Mouse (Mus musculus) spleen, adult 2 months (tissue): Measurements from ENCODE around the gene Coch.

Source experiments
- CTCF ChIP-seq: fragments of 200-500 bp; IDR thresholded peaks from 2 replicates; pipeline ENCODE4 v1.5.1; 2011; ENCODE audit warnings: mild to moderate bottlenecking, inconsistent platforms; ENCODE audit not compliant: insufficient read depth, insufficient read length, insufficient replicate concordance; ENCODE audit errors: extremely low read depth
- POLR2A ChIP-seq: fragments of 200-500 bp; IDR thresholded peaks from 2 replicates; pipeline ENCODE4 v1.6.1; 2011; ENCODE audit warnings: low read depth, low read length, inconsistent platforms

DNA sequence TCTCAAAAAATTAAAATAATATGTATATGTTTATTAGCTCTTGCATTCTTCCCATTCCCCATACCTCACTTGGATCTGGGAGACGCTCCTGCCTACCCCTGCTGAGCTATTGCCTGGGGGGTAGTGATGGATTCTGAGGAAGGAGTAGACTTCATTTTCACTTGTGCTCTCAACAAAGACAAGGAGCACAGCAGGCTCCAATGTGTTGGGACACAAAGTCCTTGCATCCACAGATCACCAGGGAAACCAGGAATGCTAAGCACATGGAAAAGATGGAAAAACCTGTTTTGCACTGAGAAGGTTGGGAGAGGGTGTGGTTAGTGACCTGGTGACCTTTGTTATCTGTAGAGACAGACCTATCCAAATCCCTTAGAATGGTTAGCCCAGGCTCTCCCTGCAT is 38.1 kb upstream of the Coch start:
- TF ChIP-seq CTCF = no peak
- no peak for TF ChIP-seq POLR2A
